Mouse (Mus musculus): ENCODE measurements at regions not wholly inside any gene's neighbourhood (a gene's known extent, or its start where the extent isn't known, plus 50 kb on each side); places are given as distances from the start of the nearest gene placed in this dataset. TPM values are rescaled to one million over a fixed set of nuclear protein-coding genes. Genes with fewer than 3 reads are reported as not detected.

- H3K79me3 ChIP-seq (ENCODE audit: low read depth) = no peaks in the 10 kb centered on the region
Measured at GRCm38 (mm10) chr11:32883062-32883852, 58.9 kb upstream of the Smim23 start.

DNA sequence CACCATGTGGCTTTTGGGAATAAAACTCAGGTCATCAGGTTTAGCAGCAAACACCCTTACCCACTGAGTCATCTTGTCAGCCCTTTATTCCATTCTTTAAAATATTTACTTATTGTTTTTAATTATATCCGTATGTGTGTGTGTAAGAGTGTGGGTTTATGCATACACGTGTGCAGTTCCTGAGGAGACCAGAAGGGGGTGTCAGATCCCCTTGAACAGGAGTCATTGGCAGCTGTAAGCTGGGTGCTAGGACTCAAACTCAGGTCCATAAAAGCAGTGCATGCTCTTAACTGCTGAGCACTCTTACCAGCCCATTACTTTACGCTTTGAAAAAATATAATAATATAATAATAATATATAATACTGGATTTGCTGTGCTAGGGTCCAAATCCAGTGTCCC, 54.6 kb upstream of the Smim23 start:
- H3K27me3 ChIP-seq (ENCODE audit: control insufficient read depth, insufficient read depth, insufficient read length) = no peaks in the 10 kb centered on the region
- H3K36me3 ChIP-seq (ENCODE audit: control insufficient read depth, insufficient read depth) = no peaks in the 10 kb centered on the region
- no peaks in the 10 kb centered on the region for H3K79me3 ChIP-seq (ENCODE audit: low read depth)
- no peaks in the 10 kb centered on the region for H3K79me2 ChIP-seq (ENCODE audit: control insufficient read depth, insufficient read depth)
- TF ChIP-seq CEBPB (IDR thresholded peaks at IDR 0.05; ENCODE audit: low read depth) (no peak), MYOG (IDR thresholded peaks at IDR 0.05; ENCODE audit: control insufficient read depth, extremely low read depth, insufficient read length) (no peak), MAX (IDR thresholded peaks at IDR 0.05) (no peak), FOSL1 (IDR thresholded peaks at IDR 0.05; ENCODE audit: insufficient read depth, low read length, poor library complexity, severe bottlenecking) (no peak), USF1 (IDR thresholded peaks at IDR 0.05; ENCODE audit: low read depth) (no peak), CTCF (IDR thresholded peaks at IDR 0.05; ENCODE audit: control insufficient read depth, insufficient read depth, insufficient read length) (no peak), MYOD1 (IDR thresholded peaks at IDR 0.05; ENCODE audit: control insufficient read depth, insufficient read length, low read depth) (no peak)
- H3K4me3 ChIP-seq (ENCODE audit: insufficient read depth, poor library complexity, severe bottlenecking) = no peak overlapping the region
- H3ac ChIP-seq (ENCODE audit: control insufficient read depth, insufficient read length, low read depth) = no peak overlapping the region

More at GRCm38 (mm10) chr11:32883062-32883852, 58.9 kb upstream of the Smim23 start:
- Histone ChIP-seq H3K4me3 (ENCODE audit: insufficient read depth, poor library complexity, severe bottlenecking) (no peak overlapping the region), H3K79me2 (ENCODE audit: control insufficient read depth, insufficient read depth) (no peaks in the 10 kb centered on the region), H3K36me3 (ENCODE audit: control insufficient read depth, insufficient read depth) (no peaks in the 10 kb centered on the region), H3ac (ENCODE audit: control insufficient read depth, insufficient read length, low read depth) (no peak overlapping the region), H3K27me3 (ENCODE audit: control insufficient read depth, insufficient read depth, insufficient read length) (no peaks in the 10 kb centered on the region)
- TF ChIP-seq FOSL1 (IDR thresholded peaks at IDR 0.05; ENCODE audit: insufficient read depth, low read length, poor library complexity, severe bottlenecking) (no peak), MYOD1 (IDR thresholded peaks at IDR 0.05; ENCODE audit: control insufficient read depth, insufficient read length, low read depth) (no peak), CTCF (IDR thresholded peaks at IDR 0.05; ENCODE audit: control insufficient read depth, insufficient read depth, insufficient read length) (no peak), MYOG (IDR thresholded peaks at IDR 0.05; ENCODE audit: control insufficient read depth, extremely low read depth, insufficient read length) (no peak), CEBPB (IDR thresholded peaks at IDR 0.05; ENCODE audit: low read depth) (no peak), MAX (IDR thresholded peaks at IDR 0.05) (no peak), USF1 (IDR thresholded peaks at IDR 0.05; ENCODE audit: low read depth) (no peak)

Small RNAs in the stretch of these regions (microRNA-seq; reads per million reads assigned to microRNA genes)
- not detected for gene Gm26052 (ENCODE audit: borderline microRNAs expressed)

Measured in C2C12 (cell line).